Mouse (Mus musculus) intestine, postnatal 0 days (tissue): ENCODE measurements around the gene Coa5. TPM values are rescaled to one million over a fixed set of nuclear protein-coding genes. Genes with fewer than 3 reads are reported as not detected.
A peak's percentile ranks its signal among the peaks of the same experiment; 100 is the strongest.

ENCODE experiments used
- ATAC-seq: fragments of 200-750 bp; cut with Nextera tagmentation; 2 replicates; pipeline ENCODE4 v1.8.0; 2017; ENCODE audit warnings: mild to moderate bottlenecking, moderate TSS enrichment, moderate library complexity
- H3K27ac ChIP-seq: fragments of 300-500 bp; sonication (generic); 2 replicates; pipeline ENCODE4 v1.5.1; 2014; ENCODE audit warnings: mild to moderate bottlenecking, low read depth, low read length, moderate library complexity
- H3K27me3 ChIP-seq: fragments of 300-500 bp; sonication (generic); replicated peaks from 2 replicates; pipeline ENCODE4 v1.6.1; 2014; ENCODE audit warnings: low read length, mixed read lengths; ENCODE audit not compliant: control insufficient read depth, insufficient read depth
- H3K36me3 ChIP-seq: fragments of 300-500 bp; sonication (generic); 2 replicates; pipeline ENCODE4 v1.6.1; 2014; ENCODE audit warnings: mild to moderate bottlenecking, moderate library complexity; ENCODE audit not compliant: control insufficient read depth, insufficient read depth
- H3K4me1 ChIP-seq: fragments of 300-500 bp; sonication (generic); replicated peaks from 2 replicates; pipeline ENCODE4 v1.6.1; 2014; ENCODE audit warnings: antibody characterized with exemption, low read length, mixed read lengths; ENCODE audit not compliant: control insufficient read depth, insufficient read depth
- H3K4me2 ChIP-seq: fragments of 300-500 bp; sonication (generic); replicated peaks from 2 replicates; pipeline ENCODE4 v1.6.1; 2014; ENCODE audit warnings: low read depth, mild to moderate bottlenecking, moderate library complexity
- H3K4me3 ChIP-seq: fragments of 300-500 bp; sonication (generic); 2 replicates; pipeline ENCODE4 v1.5.1; 2014; ENCODE audit warnings: low read depth, low read length
- H3K9ac ChIP-seq: fragments of 300-500 bp; sonication (generic); 2 replicates; pipeline ENCODE4 v1.6.1; 2014; ENCODE audit warnings: mild to moderate bottlenecking, low read depth, low read length
- H3K9me3 ChIP-seq: fragments of 300-500 bp; sonication (generic); 2 replicates; pipeline ENCODE4 v1.6.1; 2016; ENCODE audit warnings: mixed run types; ENCODE audit not compliant: control insufficient read depth
- CTCF ChIP-seq: sonication (generic); IDR thresholded peaks from 2 replicates; pipeline ENCODE4 v1.5.1; 2016; ENCODE audit warnings: low read depth, mild to moderate bottlenecking, control low read depth, antibody characterized with exemption, moderate library complexity
- WGBS: fragments of 180-500 bp; shearing (Covaris S2); extraction: QIAGEN DNeasy Blood & Tissue Kit; methylation state at CpG from one replicate; pipeline ENCODE4 v1.1.7; 2014; 5-methylcytosine and 5-hydroxymethylcytosine counted together
- polyA plus RNA-seq: library from polyadenylated mRNA; unstranded; fragments of >200 nt; fragmentation: Nextera tagmentation; extraction: Ambion mirVana; gene quantifications from 2 replicates; pipeline ENCODE4 v1.2.1, GENCODE M21; 2015

The Coa5 gene
- polyA plus RNA-seq, 1 experiment from 2014 or later = 33.4 TPM

GRCm38 (mm10) chr1:37401687-37402086 lies 28.2 kb downstream of the Coa5 start:
- TF ChIP-seq CTCF = peak; percentile 87
- H3K9ac ChIP-seq = no peak overlapping the region
- peaks cover 18% of the 10 kb centered on the region for H3K36me3 ChIP-seq
- 63% methylated on average over 4 of the region's 4 CpGs for WGBS
- no peaks in the 10 kb centered on the region for H3K9me3 ChIP-seq
- ATAC-seq = no peak
- H3K4me2 ChIP-seq = no peak overlapping the region
- no peak overlapping the region for H3K27ac ChIP-seq
- H3K4me3 ChIP-seq = no peak overlapping the region
- H3K4me1 ChIP-seq = no peaks in the 10 kb centered on the region
- H3K27me3 ChIP-seq = no peaks in the 10 kb centered on the region

- no peak overlapping the region for H3K9ac ChIP-seq
- no peaks in the 10 kb centered on the region for H3K9me3 ChIP-seq
- H3K4me3 ChIP-seq = no peak overlapping the region
- no peak overlapping the region for H3K4me2 ChIP-seq
- H3K27me3 ChIP-seq = no peaks in the 10 kb centered on the region
- H3K27ac ChIP-seq = no peak overlapping the region
- TF ChIP-seq CTCF = no peak
- 81% methylated on average over 8 of the region's 8 CpGs for WGBS
- H3K36me3 ChIP-seq = peaks cover 32% of the 10 kb centered on the region
- no peaks in the 10 kb centered on the region for H3K4me1 ChIP-seq
- no peak for ATAC-seq
Measured at GRCm38 (mm10) chr1:37399734-37400133, 30.2 kb downstream of the Coa5 start.

- Histone ChIP-seq H3K4me1 (no peaks in the 10 kb centered on the region), H3K27me3 (no peaks in the 10 kb centered on the region), H3K4me3 (no peak overlapping the region), H3K4me2 (no peak overlapping the region), H3K9ac (no peak overlapping the region), H3K27ac (no peak overlapping the region), H3K36me3 (peaks cover 33% of the 10 kb centered on the region), H3K9me3 (no peaks in the 10 kb centered on the region)
- no peak for ATAC-seq
- WGBS = 49% methylated on average over 3 of the region's 3 CpGs
- no peak for TF ChIP-seq CTCF
Measured at GRCm38 (mm10) chr1:37398961-37399360, 30.9 kb downstream of the Coa5 start.

- no peak overlapping the region for H3K4me2 ChIP-seq
- no peaks in the 10 kb centered on the region for H3K27me3 ChIP-seq
- H3K36me3 ChIP-seq = peaks cover 44% of the 10 kb centered on the region
- 60% methylated on average over 1 of the region's 1 CpGs for WGBS
- H3K4me1 ChIP-seq = no peaks in the 10 kb centered on the region
- H3K9me3 ChIP-seq = no peaks in the 10 kb centered on the region
- no peak overlapping the region for H3K4me3 ChIP-seq
- ATAC-seq = no peak
- TF ChIP-seq CTCF = no peak
- no peak overlapping the region for H3K27ac ChIP-seq
- H3K9ac ChIP-seq = no peak overlapping the region
Measured at GRCm38 (mm10) chr1:37396481-37396880, 33.4 kb downstream of the Coa5 start.

GRCm38 (mm10) chr1:37393174-37393573 lies 36.7 kb downstream of the Coa5 start:
- Histone ChIP-seq H3K4me3 (no peak overlapping the region), H3K4me2 (no peak overlapping the region), H3K36me3 (peaks cover 56% of the 10 kb centered on the region), H3K9me3 (no peaks in the 10 kb centered on the region), H3K9ac (no peak overlapping the region), H3K27ac (no peak overlapping the region), H3K27me3 (no peaks in the 10 kb centered on the region), H3K4me1 (no peaks in the 10 kb centered on the region)
- no peak for ATAC-seq
- TF ChIP-seq CTCF = no peak
- WGBS = 78% methylated on average over 5 of the region's 5 CpGs

- H3K36me3 ChIP-seq = peaks cover 25% of the 10 kb centered on the region
- H3K27me3 ChIP-seq = no peaks in the 10 kb centered on the region
- no peak overlapping the region for H3K4me2 ChIP-seq
- no peaks in the 10 kb centered on the region for H3K4me1 ChIP-seq
- no peak overlapping the region for H3K9ac ChIP-seq
- no peaks in the 10 kb centered on the region for H3K9me3 ChIP-seq
- no peak for TF ChIP-seq CTCF
- WGBS = 81% methylated on average over 7 of the region's 7 CpGs
- H3K4me3 ChIP-seq = no peak overlapping the region
- H3K27ac ChIP-seq = no peak overlapping the region
- no peak for ATAC-seq
Measured at GRCm38 (mm10) chr1:37386448-37386971, 43.4 kb downstream of the Coa5 start.

GRCm38 (mm10) chr1:37384304-37384703 lies 45.6 kb downstream of the Coa5 start:
- no peaks in the 10 kb centered on the region for H3K9me3 ChIP-seq
- no peak overlapping the region for H3K4me2 ChIP-seq
- H3K4me3 ChIP-seq = no peak overlapping the region
- no peak overlapping the region for H3K9ac ChIP-seq
- no peak for TF ChIP-seq CTCF
- no peak overlapping the region for H3K27ac ChIP-seq
- H3K4me1 ChIP-seq = no peaks in the 10 kb centered on the region
- peaks cover 28% of the 10 kb centered on the region for H3K36me3 ChIP-seq
- H3K27me3 ChIP-seq = no peaks in the 10 kb centered on the region
- no peak for ATAC-seq
- WGBS = 73% methylated on average over 3 of the region's 3 CpGs
